Mouse (Mus musculus) forebrain, embryonic 14.5 days (tissue): Measurements from ENCODE around the gene Glcci1. TPM values are rescaled to one million over a fixed set of nuclear protein-coding genes. Genes with fewer than 3 reads are reported as not detected.
A peak's percentile ranks its signal among the peaks of the same experiment; 100 is the strongest.
"Not testable (repeated sequence)": the region's sequence is repeated elsewhere in the genome, so short reads cannot be mapped to it uniquely, and the experiment has no call there.

Experiments used
- ATAC-seq: fragments of 200-750 bp; cut with Nextera tagmentation; 2 replicates; pipeline ENCODE4 v1.8.0; 2017; ENCODE audit warnings: mild to moderate bottlenecking, moderate library complexity
- DNase-seq: peaks from one replicate; pipeline ENCODE4 v3.0.0-alpha.2; 2015; ENCODE audit warnings: low spot score
- H3K27ac ChIP-seq: fragments of 300-500 bp; sonication (generic); 2 replicates; pipeline ENCODE4 v1.5.1; 2014; ENCODE audit warnings: low read depth, mild to moderate bottlenecking, control low read depth, low read length, moderate library complexity
- H3K27me3 ChIP-seq: fragments of 300-500 bp; sonication (generic); replicated peaks from 2 replicates; pipeline ENCODE4 v1.6.1; 2014; ENCODE audit warnings: low read length, control low read depth, mixed read lengths; ENCODE audit not compliant: control insufficient read depth, insufficient read depth
- H3K36me3 ChIP-seq: fragments of 300-500 bp; sonication (generic); 2 replicates; pipeline ENCODE4 v1.6.1; 2014; ENCODE audit warnings: low read length, control low read depth; ENCODE audit not compliant: control insufficient read depth, insufficient read depth
- H3K4me1 ChIP-seq: fragments of 300-500 bp; sonication (generic); 2 replicates; pipeline ENCODE4 v1.6.1; 2014; ENCODE audit warnings: antibody characterized with exemption, low read length, control low read depth; ENCODE audit not compliant: control insufficient read depth, insufficient read depth
- H3K4me2 ChIP-seq: fragments of 300-500 bp; sonication (generic); 2 replicates; pipeline ENCODE4 v1.6.1; 2014; ENCODE audit warnings: mild to moderate bottlenecking, control low read depth, low read length
- H3K4me3 ChIP-seq: fragments of 300-500 bp; sonication (generic); 2 replicates; pipeline ENCODE4 v1.5.1; 2014; ENCODE audit warnings: low read depth, low read length, control low read depth
- H3K9ac ChIP-seq: fragments of 300-500 bp; sonication (generic); 2 replicates; pipeline ENCODE4 v1.6.1; 2014; ENCODE audit warnings: mild to moderate bottlenecking, low read length, control low read depth, moderate library complexity
- H3K9me3 ChIP-seq: fragments of 300-500 bp; sonication (generic); replicated peaks from 2 replicates; pipeline ENCODE4 v1.6.1; 2016; ENCODE audit warnings: low read length, control low read depth, mixed read lengths; ENCODE audit not compliant: control insufficient read depth
- WGBS: fragments of 180-500 bp; shearing (Covaris S2); extraction: QIAGEN DNeasy Blood & Tissue Kit; methylation state at CpG from one replicate; pipeline ENCODE4 v1.1.7; 2014; 5-methylcytosine and 5-hydroxymethylcytosine counted together
- polyA plus RNA-seq: library from polyadenylated mRNA; unstranded; fragments of >200 nt; fragmentation: Nextera tagmentation; extraction: Ambion mirVana; gene quantifications from 2 replicates; pipeline ENCODE4 v1.2.1, GENCODE M21; 2014

Glcci1 gene
- polyA plus RNA-seq, 1 experiment from 2014 or later: 10.6 TPM

- no peak for DNase-seq
Measured at GRCm38 (mm10) chr6:8521231-8521630, 11.8 kb downstream of the Glcci1 start.

GRCm38 (mm10) chr6:8524717-8525116, 15.3 kb downstream of the Glcci1 start:
- Histone ChIP-seq H3K4me3 (no peak overlapping the region), H3K9ac (no peak overlapping the region), H3K4me1 (no peaks in the 10 kb centered on the region), H3K36me3 (no peaks in the 10 kb centered on the region), H3K4me2 (no peak overlapping the region), H3K9me3 (no peaks in the 10 kb centered on the region), H3K27ac (no peak overlapping the region), H3K27me3 (no peaks in the 10 kb centered on the region)
- DNase-seq (no peak), ATAC-seq (no peak)
- 88% methylated on average over 5 of the region's 5 CpGs for WGBS

More at GRCm38 (mm10) chr6:8521231-8521630, 11.8 kb downstream of the Glcci1 start:
- Histone ChIP-seq H3K36me3 (no peaks in the 10 kb centered on the region), H3K27me3 (no peaks in the 10 kb centered on the region), H3K4me2 (no peak overlapping the region), H3K9me3 (no peaks in the 10 kb centered on the region), H3K27ac (no peak overlapping the region), H3K4me1 (no peaks in the 10 kb centered on the region), H3K4me3 (no peak overlapping the region), H3K9ac (no peak overlapping the region)
- WGBS: 98% methylated on average over 4 of the region's 4 CpGs
- ATAC-seq: no peak

- Histone ChIP-seq H3K9me3 (no peaks in the 10 kb centered on the region), H3K4me2 (no peak overlapping the region), H3K9ac (no peak overlapping the region), H3K36me3 (no peaks in the 10 kb centered on the region), H3K4me1 (no peaks in the 10 kb centered on the region), H3K27ac (no peak overlapping the region), H3K27me3 (no peaks in the 10 kb centered on the region), H3K4me3 (no peak overlapping the region)
- WGBS: 93% methylated on average over 4 of the region's 4 CpGs
- DNase-seq (no peak), ATAC-seq (no peak)
Measured at GRCm38 (mm10) chr6:8531104-8531894, 21.9 kb downstream of the Glcci1 start.

GRCm38 (mm10) chr6:8536944-8537343, 27.5 kb downstream of the Glcci1 start:
- Histone ChIP-seq H3K9me3 (no peaks in the 10 kb centered on the region), H3K27ac (no peak overlapping the region), H3K27me3 (no peaks in the 10 kb centered on the region), H3K9ac (no peak overlapping the region), H3K4me2 (no peak overlapping the region), H3K36me3 (no peaks in the 10 kb centered on the region), H3K4me3 (no peak overlapping the region), H3K4me1 (no peaks in the 10 kb centered on the region)
- DNase-seq (no peak), ATAC-seq (no peak)
- WGBS: 77% methylated on average over 2 of the region's 2 CpGs

GRCm38 (mm10) chr6:8541531-8541930, 32.1 kb downstream of the Glcci1 start:
- not testable (repeated sequence) for H3K4me3 ChIP-seq, H3K4me2 ChIP-seq, H3K27me3 ChIP-seq, ATAC-seq, H3K4me1 ChIP-seq, H3K9ac ChIP-seq, H3K36me3 ChIP-seq, H3K9me3 ChIP-seq, H3K27ac ChIP-seq, DNase-seq
- WGBS: 51% methylated on average over 2 of the region's 4 CpGs

- no peak overlapping the region for H3K4me3 ChIP-seq
- no peak for DNase-seq
- no peak overlapping the region for H3K9ac ChIP-seq
- ATAC-seq: no peak
- no peaks in the 10 kb centered on the region for H3K9me3 ChIP-seq
- 95% methylated on average over 5 of the region's 5 CpGs for WGBS
- H3K27ac ChIP-seq: no peak overlapping the region
- H3K4me2 ChIP-seq: no peak overlapping the region
- no peaks in the 10 kb centered on the region for H3K4me1 ChIP-seq
- H3K27me3 ChIP-seq: no peaks in the 10 kb centered on the region
- H3K36me3 ChIP-seq: peaks cover 8% of the 10 kb centered on the region; the same call in 1 of the 2 replicates
Measured at GRCm38 (mm10) chr6:8544822-8545221, 35.4 kb downstream of the Glcci1 start.

- 94% methylated on average over 7 of the region's 7 CpGs for WGBS
- Histone ChIP-seq H3K27ac (no peak overlapping the region), H3K4me1 (no peaks in the 10 kb centered on the region), H3K4me2 (no peak overlapping the region), H3K9me3 (no peaks in the 10 kb centered on the region), H3K9ac (no peak overlapping the region), H3K4me3 (no peak overlapping the region), H3K36me3 (peaks cover 8% of the 10 kb centered on the region), H3K27me3 (no peaks in the 10 kb centered on the region)
- ATAC-seq (no peak), DNase-seq (no peak)
Measured at GRCm38 (mm10) chr6:8545780-8546179, 36.4 kb downstream of the Glcci1 start.

- no peaks in the 10 kb centered on the region for H3K4me1 ChIP-seq
- no peaks in the 10 kb centered on the region; the same call in 1 of the 2 replicates for H3K36me3 ChIP-seq
- ATAC-seq (no peak), DNase-seq (no peak)
- WGBS: 93% methylated on average over 2 of the region's 2 CpGs
- no peaks in the 10 kb centered on the region for H3K9me3 ChIP-seq
- H3K27me3 ChIP-seq: no peaks in the 10 kb centered on the region
- no peak overlapping the region for H3K9ac ChIP-seq
- no peak overlapping the region for H3K4me2 ChIP-seq
- no peak overlapping the region for H3K4me3 ChIP-seq
- no peak overlapping the region for H3K27ac ChIP-seq
Measured at GRCm38 (mm10) chr6:8551155-8551554, 41.8 kb downstream of the Glcci1 start.

GRCm38 (mm10) chr6:8556849-8557571, 47.6 kb downstream of the Glcci1 start:
- no peak overlapping the region for H3K9ac ChIP-seq
- no peak overlapping the region for H3K4me3 ChIP-seq
- H3K9me3 ChIP-seq: no peaks in the 10 kb centered on the region
- no peaks in the 10 kb centered on the region for H3K27me3 ChIP-seq
- ATAC-seq (peak; percentile 65; the same call in 1 of the 2 replicates), DNase-seq (peak; percentile 30)
- H3K4me2 ChIP-seq: no peak overlapping the region
- no peak overlapping the region for H3K27ac ChIP-seq
- no peaks in the 10 kb centered on the region for H3K4me1 ChIP-seq
- no peaks in the 10 kb centered on the region for H3K36me3 ChIP-seq
- 83% methylated on average over 5 of the region's 5 CpGs for WGBS
